Mouse (Mus musculus): ENCODE measurements around the gene Tmem30b. TPM values are rescaled to one million over a fixed set of nuclear protein-coding genes. Genes with fewer than 3 reads are reported as not detected.

Gene Tmem30b
- polyA plus RNA-seq (2016; fragmentation: Nextera tagmentation; extraction: Ambion mirVana): 15.2 and 16.0 TPM in 2 replicates

GRCm38 (mm10) chr12:73546086-73546711 is at the start of gene Tmem30b:
Gene Tmem30b (minus strand): TSS chr12:73546392.
- H3K27me3 ChIP-seq: peaks cover 35% of the 10 kb centered on the region
- peaks cover 9% of the 10 kb centered on the region; the same call in 1 of the 2 replicates for H3K4me1 ChIP-seq
- peak within 1 kb of the TSS; percentile 50 for H3K27ac ChIP-seq

GRCm38 (mm10) chr12:73595226-73595625 is 49.0 kb upstream of the Tmem30b start:
- Histone ChIP-seq H3K27me3 (no peaks in the 10 kb centered on the region), H3K4me3 (no peak overlapping the region), H3K4me2 (replicated peaks) (no peak overlapping the region), H3K9ac (no peak overlapping the region), H3K4me1 (peaks cover 5% of the 10 kb centered on the region; the same call in 1 of the 2 replicates), H3K36me3 (no peaks in the 10 kb centered on the region), H3K27ac (no peak overlapping the region), H3K9me3 (no peaks in the 10 kb centered on the region)
- 80% methylated on average over 8 of the region's 8 CpGs for whole genome bisulfite sequencing
- ATAC-seq (ENCODE audit: insufficient number of reproducible peaks, insufficient read depth, low FRiP score, low TSS enrichment): no peak

More at GRCm38 (mm10) chr12:73546086-73546711, at the start of gene Tmem30b:
- Histone ChIP-seq H3K4me3 (peak within 1 kb of the TSS; percentile 54), H3K36me3 (no peaks in the 10 kb centered on the region), H3K4me2 (replicated peaks) (peak within 1 kb of the TSS; percentile 76), H3K9me3 (no peaks in the 10 kb centered on the region), H3K9ac (peak within 1 kb of the TSS; percentile 67)
- peak; percentile 65 for ATAC-seq (ENCODE audit: insufficient number of reproducible peaks, insufficient read depth, low FRiP score, low TSS enrichment)
- WGBS: 1% methylated on average over 53 of the region's 61 CpGs

- no peak overlapping the region for H3K9ac ChIP-seq
- WGBS: 86% methylated on average over 9 of the region's 9 CpGs
- ATAC-seq (ENCODE audit: insufficient number of reproducible peaks, insufficient read depth, low FRiP score, low TSS enrichment): no peak
- no peak overlapping the region for H3K4me3 ChIP-seq
- H3K27me3 ChIP-seq: no peaks in the 10 kb centered on the region
- no peak overlapping the region for H3K4me2 ChIP-seq (replicated peaks)
- no peaks in the 10 kb centered on the region for H3K9me3 ChIP-seq
- peaks cover 5% of the 10 kb centered on the region; the same call in 1 of the 2 replicates for H3K4me1 ChIP-seq
- no peak overlapping the region for H3K27ac ChIP-seq
- no peaks in the 10 kb centered on the region for H3K36me3 ChIP-seq
Measured at GRCm38 (mm10) chr12:73594177-73594745, 48.1 kb upstream of the Tmem30b start.

- WGBS: 89% methylated on average over 12 of the region's 12 CpGs
- no peak overlapping the region for H3K4me3 ChIP-seq
- H3K27ac ChIP-seq: no peak overlapping the region
- H3K4me2 ChIP-seq (replicated peaks): no peak overlapping the region
- no peak overlapping the region for H3K9ac ChIP-seq
- H3K9me3 ChIP-seq: no peaks in the 10 kb centered on the region
- H3K36me3 ChIP-seq: no peaks in the 10 kb centered on the region
- no peaks in the 10 kb centered on the region for H3K27me3 ChIP-seq
- no peak for ATAC-seq (ENCODE audit: insufficient number of reproducible peaks, insufficient read depth, low FRiP score, low TSS enrichment)
- peaks cover 3% of the 10 kb centered on the region; the same call in 1 of the 2 replicates for H3K4me1 ChIP-seq
Measured at GRCm38 (mm10) chr12:73593021-73593798, 47.0 kb upstream of the Tmem30b start.

- no peaks in the 10 kb centered on the region for H3K36me3 ChIP-seq
- H3K9me3 ChIP-seq: no peaks in the 10 kb centered on the region
- 71% methylated on average over 11 of the region's 11 CpGs for WGBS
- no peak overlapping the region for H3K4me3 ChIP-seq
- no peak for ATAC-seq (ENCODE audit: insufficient number of reproducible peaks, insufficient read depth, low FRiP score, low TSS enrichment)
- H3K4me2 ChIP-seq (replicated peaks): no peak overlapping the region
- H3K9ac ChIP-seq: no peak overlapping the region
- H3K27me3 ChIP-seq: peaks cover 6% of the 10 kb centered on the region; the same call in 1 of the 2 replicates
- no peaks in the 10 kb centered on the region for H3K4me1 ChIP-seq
- H3K27ac ChIP-seq: no peak overlapping the region
Measured at GRCm38 (mm10) chr12:73591625-73592024, 45.4 kb upstream of the Tmem30b start.

- H3K27me3 ChIP-seq: peaks cover 12% of the 10 kb centered on the region
- no peaks in the 10 kb centered on the region for H3K36me3 ChIP-seq
- H3K4me1 ChIP-seq: 0 out of 2 replicates have a peak, but pooled peaks cover 4% of the 10 kb centered on the region
- H3K9me3 ChIP-seq: no peaks in the 10 kb centered on the region
- WGBS: 84% methylated on average over 15 of the region's 15 CpGs
- H3K9ac ChIP-seq: no peak overlapping the region
- no peak for ATAC-seq (ENCODE audit: insufficient number of reproducible peaks, insufficient read depth, low FRiP score, low TSS enrichment)
- no peak overlapping the region for H3K4me3 ChIP-seq
- H3K27ac ChIP-seq: no peak overlapping the region
- H3K4me2 ChIP-seq (replicated peaks): no peak overlapping the region
Measured at GRCm38 (mm10) chr12:73590627-73591276, 44.6 kb upstream of the Tmem30b start.

GRCm38 (mm10) chr12:73587262-73587661 is 41.1 kb upstream of the Tmem30b start:
- no peak overlapping the region for H3K27ac ChIP-seq
- ATAC-seq (ENCODE audit: insufficient number of reproducible peaks, insufficient read depth, low FRiP score, low TSS enrichment): no peak
- no peak overlapping the region for H3K4me2 ChIP-seq (replicated peaks)
- no peaks in the 10 kb centered on the region for H3K9me3 ChIP-seq
- peaks cover 16% of the 10 kb centered on the region for H3K27me3 ChIP-seq
- H3K9ac ChIP-seq: no peak overlapping the region
- 0 out of 2 replicates have a peak, but pooled peaks cover 12% of the 10 kb centered on the region for H3K4me1 ChIP-seq
- no peak overlapping the region for H3K4me3 ChIP-seq
- no peaks in the 10 kb centered on the region for H3K36me3 ChIP-seq
- 64% methylated on average over 3 of the region's 3 CpGs for WGBS

- no peak for ATAC-seq (ENCODE audit: insufficient number of reproducible peaks, insufficient read depth, low FRiP score, low TSS enrichment)
Measured at GRCm38 (mm10) chr12:73585850-73586249, 39.7 kb upstream of the Tmem30b start.

GRCm38 (mm10) chr12:73585241-73585801 is 39.1 kb upstream of the Tmem30b start:
- Histone ChIP-seq H3K36me3 (no peaks in the 10 kb centered on the region), H3K4me3 (peak overlapping the region; percentile 62), H3K27ac (0 out of 2 replicates have a peak overlapping the region, but pooled peaks have one; percentile 61), H3K4me1 (0 out of 2 replicates have a peak, but pooled peaks cover 12% of the 10 kb centered on the region), H3K9me3 (no peaks in the 10 kb centered on the region), H3K27me3 (peaks cover 22% of the 10 kb centered on the region), H3K9ac (peak overlapping the region; percentile 72), H3K4me2 (replicated peaks) (peak overlapping the region; percentile 84)
- peak; percentile 57 for ATAC-seq (ENCODE audit: insufficient number of reproducible peaks, insufficient read depth, low FRiP score, low TSS enrichment)
- under 1% methylated on average over 33 of the region's 33 CpGs for WGBS

More at GRCm38 (mm10) chr12:73585850-73586249, 39.7 kb upstream of the Tmem30b start:
- Histone ChIP-seq H3K9ac (peak overlapping the region; percentile 20; the same call in 1 of the 2 replicates), H3K27ac (no peak overlapping the region), H3K9me3 (no peaks in the 10 kb centered on the region), H3K4me1 (0 out of 2 replicates have a peak, but pooled peaks cover 12% of the 10 kb centered on the region), H3K27me3 (peaks cover 19% of the 10 kb centered on the region), H3K4me2 (replicated peaks) (peak overlapping the region; percentile 84), H3K36me3 (no peaks in the 10 kb centered on the region), H3K4me3 (peak overlapping the region; percentile 62)
- 2% methylated on average over 7 of the region's 7 CpGs for WGBS

- H3K36me3 ChIP-seq: no peaks in the 10 kb centered on the region
- peak; percentile 77 for ATAC-seq (ENCODE audit: insufficient number of reproducible peaks, insufficient read depth, low FRiP score, low TSS enrichment)
- H3K9me3 ChIP-seq: no peaks in the 10 kb centered on the region
- H3K9ac ChIP-seq: peak within 1 kb of the TSS; percentile 72
- H3K27ac ChIP-seq: peak within 1 kb of the TSS; percentile 61
- peak within 1 kb of the TSS; percentile 84 for H3K4me2 ChIP-seq (replicated peaks)
- 0% methylated on average over 54 of the region's 61 CpGs for WGBS
- peaks cover 22% of the 10 kb centered on the region for H3K27me3 ChIP-seq
- H3K4me1 ChIP-seq: 0 out of 2 replicates have a peak, but pooled peaks cover 12% of the 10 kb centered on the region
- peak within 1 kb of the TSS; percentile 62 for H3K4me3 ChIP-seq
Measured at GRCm38 (mm10) chr12:73584610-73585240, 38.5 kb upstream of the Tmem30b start, which contains the start of gene Prkch. Gene Prkch (plus strand): TSS chr12:73584796.
